Mouse (Mus musculus): Measurements from ENCODE around the gene Sorbs1. TPM values are rescaled to one million over a fixed set of nuclear protein-coding genes. Genes with fewer than 3 reads are reported as not detected.

Gene Sorbs1
- total RNA-seq, 2 experiments from 2014 or later = 131 to 189 TPM

- intact Hi-C loops (cut with DNase I) = no loop called here
Observed at GRCm38 (mm10) chr19:40386916-40387315, 126.7 kb downstream of the Sorbs1 start.

DNA sequence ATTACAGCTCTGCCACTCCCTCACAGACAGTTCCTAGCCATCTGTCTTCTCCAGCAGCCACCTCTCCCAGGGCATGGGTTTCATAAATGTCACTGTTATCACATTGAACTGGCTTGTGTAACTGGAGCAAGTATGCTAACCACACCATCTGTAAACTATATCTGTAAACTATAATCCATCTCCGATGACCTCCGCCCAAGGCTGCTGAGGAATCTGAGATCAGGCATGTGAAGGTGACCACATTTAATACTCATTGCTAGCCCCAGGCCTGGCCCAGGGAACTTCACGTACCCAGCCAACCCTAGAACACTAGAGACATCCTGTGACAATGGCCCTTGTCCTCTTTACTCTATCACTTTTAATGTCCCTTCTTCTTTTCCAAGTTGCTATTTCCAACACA, 128.2 kb downstream of the Sorbs1 start:
- DNase-seq = no peak
- intact Hi-C loops (cut with DNase I) = no loop called here

More at GRCm38 (mm10) chr19:40386916-40387315, 126.7 kb downstream of the Sorbs1 start:
- DNase-seq = no peak

- DNase-seq = no peak
- intact Hi-C loops (cut with DNase I) = loop anchor here (5.0 kb wide), 1 partner anchor 37 kb away; no protein-coding TSS in a partner anchor
Observed at GRCm38 (mm10) chr19:40383931-40384330, 129.6 kb downstream of the Sorbs1 start.

DNA sequence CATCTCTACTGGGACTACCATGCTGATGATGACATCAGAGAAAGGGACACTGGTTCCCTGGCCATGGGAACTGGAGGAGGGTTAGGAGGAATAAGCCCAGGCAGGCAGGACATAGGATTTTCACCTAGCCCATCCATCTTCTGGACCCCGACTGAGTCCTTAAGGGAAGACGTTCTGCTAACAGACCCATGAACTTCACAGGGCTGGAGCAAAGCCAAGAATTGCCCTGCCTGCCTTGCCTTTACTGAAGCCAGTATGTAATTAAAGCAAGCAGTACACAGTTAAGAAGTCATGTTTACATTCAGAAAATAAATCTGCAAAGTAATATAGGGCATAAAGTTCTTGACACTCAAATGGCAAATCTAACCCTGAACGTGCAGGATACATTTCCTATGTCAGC, 132.9 kb downstream of the Sorbs1 start:
- DNase-seq = no peak
- intact Hi-C loops (cut with DNase I) = loop anchor here (5.0 kb wide), 1 partner anchor 33 kb away; no protein-coding TSS in a partner anchor

DNA sequence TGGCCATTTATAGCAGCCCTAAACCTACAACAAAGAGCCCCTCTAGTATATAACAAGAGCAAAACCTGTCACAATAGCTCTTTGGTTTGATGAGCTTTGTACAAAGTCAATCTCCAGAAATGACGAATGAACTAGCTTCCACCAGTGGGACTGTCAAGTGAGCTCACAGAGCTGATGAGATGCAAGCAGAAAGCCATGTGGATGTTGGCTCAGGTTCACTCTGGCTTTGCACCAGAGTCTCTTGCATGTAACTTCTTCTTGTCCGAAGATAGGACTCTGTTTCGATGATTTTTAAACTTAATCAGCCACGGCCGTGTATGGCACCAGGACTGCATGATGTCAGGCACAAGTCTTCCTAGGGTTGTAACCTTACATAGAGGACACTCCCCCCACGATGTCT, 133.6 kb downstream of the Sorbs1 start:
- DNase-seq = no peak
- intact Hi-C loops (cut with DNase I) = loop anchor here (5.0 kb wide), 1 partner anchor 33 kb away; no protein-coding TSS in a partner anchor

DNA sequence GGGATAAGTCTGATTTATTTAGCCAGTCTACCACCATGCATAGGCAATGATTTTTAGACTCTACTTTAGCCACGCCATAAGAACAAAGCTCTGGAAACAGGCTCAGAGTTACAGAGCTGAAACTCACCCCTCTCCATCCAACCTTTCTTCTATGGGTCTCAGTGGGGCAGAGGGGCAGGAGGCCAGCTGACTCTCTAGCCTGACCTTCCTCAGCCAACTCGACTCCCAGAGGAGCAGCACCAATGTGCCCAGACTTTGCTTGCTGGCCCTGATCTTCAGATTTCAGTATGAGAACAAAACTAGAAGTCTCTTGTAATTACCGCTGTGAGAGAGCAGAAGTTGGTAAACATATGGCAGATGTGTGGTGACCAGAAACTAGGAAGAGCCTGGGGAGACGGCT, 134.5 kb downstream of the Sorbs1 start:
- DNase-seq = no peak
- intact Hi-C loops (cut with DNase I) = no loop called here

- intact Hi-C loops (cut with DNase I) = no loop called here
- peak in 1 of 2 experiments; percentile 60 for DNase-seq
Observed at GRCm38 (mm10) chr19:40377632-40378031, 135.9 kb downstream of the Sorbs1 start.

- intact Hi-C loops (cut with DNase I) = no loop called here
- peak in 1 of 2 experiments; percentile 31 for DNase-seq
Observed at GRCm38 (mm10) chr19:40376566-40377281, 136.9 kb downstream of the Sorbs1 start.

DNA sequence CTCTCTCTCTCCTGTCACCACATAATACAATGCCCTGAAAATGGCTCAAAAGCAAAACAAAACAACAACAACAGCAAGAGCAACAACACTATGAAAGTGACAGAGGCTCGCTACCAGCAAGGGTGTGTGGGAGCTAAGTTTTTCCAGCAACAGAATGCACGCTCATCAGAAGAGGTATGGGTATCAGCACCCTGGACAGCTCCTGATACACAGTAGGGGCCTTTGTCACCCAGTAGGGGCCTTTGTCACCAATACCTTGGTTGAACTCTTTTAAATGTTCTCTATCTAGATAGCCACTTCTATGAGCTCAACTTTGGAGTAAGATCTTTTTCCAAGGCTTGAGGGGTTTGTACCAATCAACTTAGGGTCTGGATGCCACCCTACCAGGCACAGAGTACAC, 138.9 kb downstream of the Sorbs1 start:
- DNase-seq = no peak
- intact Hi-C loops (cut with DNase I) = no loop called here

GRCm38 (mm10) chr19:40372679-40373078, 140.9 kb downstream of the Sorbs1 start:
- DNase-seq = no peak
- intact Hi-C loops (cut with DNase I) = no loop called here

GRCm38 (mm10) chr19:40371866-40372265, 141.7 kb downstream of the Sorbs1 start:
- intact Hi-C loops (cut with DNase I) = no loop called here
- no peak for DNase-seq

GRCm38 (mm10) chr19:40369852-40370811, 143.4 kb downstream of the Sorbs1 start:
- intact Hi-C loops (cut with DNase I) = no loop called here
- DNase-seq = peak in 1 of 2 experiments; percentile 42

DNA sequence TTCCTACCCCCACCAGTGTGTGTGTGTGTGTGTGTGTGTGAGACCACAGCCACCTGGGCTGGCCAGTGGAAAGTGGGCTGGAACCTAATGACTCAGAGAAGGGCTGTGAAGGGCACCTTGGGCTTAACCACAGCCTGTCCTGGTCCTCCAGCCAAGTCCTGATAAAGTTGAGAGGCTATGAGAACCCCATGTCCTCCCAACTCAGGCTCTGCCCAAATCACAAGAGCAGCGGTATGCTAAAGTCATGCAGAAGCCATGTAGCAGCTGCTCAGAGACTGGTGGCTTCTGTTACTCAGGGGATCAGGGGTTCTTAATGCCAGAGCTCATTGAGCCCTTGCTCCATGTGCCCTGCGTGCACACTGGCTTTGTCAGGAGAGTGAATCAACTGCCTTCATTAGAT, 145.1 kb downstream of the Sorbs1 start:
- intact Hi-C loops (cut with DNase I) = no loop called here
- DNase-seq = no peak

DNA sequence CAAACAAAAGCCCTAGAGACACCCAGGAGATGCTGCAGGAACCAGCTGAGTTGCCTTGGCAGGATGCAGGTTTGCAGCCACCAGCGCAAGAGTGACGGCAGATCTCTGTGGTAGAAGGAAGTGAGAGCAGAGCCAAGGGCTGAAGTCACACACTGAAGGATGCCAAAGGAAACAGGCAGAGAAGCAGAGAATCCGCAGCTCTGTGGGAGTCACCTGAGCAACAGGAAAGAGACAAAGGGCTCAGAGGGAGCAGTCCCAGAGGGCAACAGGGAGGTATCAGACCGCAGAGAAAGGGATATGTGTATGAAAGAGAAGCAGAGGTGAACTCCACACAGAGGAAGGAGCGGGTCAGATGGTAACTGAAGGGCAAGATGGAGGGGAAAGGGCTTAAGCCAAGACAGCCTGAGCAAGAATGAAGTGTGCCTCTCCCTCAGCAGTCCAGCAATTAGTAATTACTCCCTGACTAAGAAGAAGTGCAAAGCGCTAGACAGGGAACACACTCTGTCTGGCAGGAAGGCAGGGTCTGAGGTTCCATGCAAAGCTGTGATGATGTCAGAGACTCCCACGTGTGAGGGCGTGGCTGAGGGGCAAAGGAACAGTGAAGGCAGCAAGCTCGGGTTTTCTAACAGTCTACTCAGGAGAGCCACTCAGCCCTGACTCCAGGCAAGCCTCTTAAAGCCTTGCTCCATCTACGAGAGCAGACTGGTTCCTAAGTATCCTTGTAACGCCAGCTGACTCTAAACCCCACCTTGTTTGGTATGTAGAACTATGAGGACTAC, 147.2 kb downstream of the Sorbs1 start:
- DNase-seq = peak in 1 of 2 experiments; percentile 24
- intact Hi-C loops (cut with DNase I) = no loop called here

DNA sequence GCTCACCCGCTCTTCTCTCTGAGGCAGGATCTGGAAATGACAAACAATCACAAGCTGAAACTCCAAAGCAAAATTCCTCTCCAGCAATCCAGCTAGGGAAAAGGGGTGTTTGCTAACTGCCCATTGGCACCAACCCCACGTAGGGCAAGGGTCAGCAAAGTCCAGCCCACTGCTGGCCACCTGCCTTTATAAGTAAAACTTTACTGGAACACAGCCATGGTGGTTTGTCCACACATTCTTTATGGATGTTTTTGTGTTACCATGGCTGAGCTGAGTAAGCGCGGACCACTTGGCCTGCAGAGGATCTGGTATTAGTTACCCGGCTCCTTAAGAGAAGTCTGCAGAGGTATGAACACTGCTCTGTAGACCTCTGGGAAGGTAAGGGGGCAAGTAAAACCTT, 148.4 kb downstream of the Sorbs1 start:
- intact Hi-C loops (cut with DNase I) = no loop called here
- no peak for DNase-seq

DNA sequence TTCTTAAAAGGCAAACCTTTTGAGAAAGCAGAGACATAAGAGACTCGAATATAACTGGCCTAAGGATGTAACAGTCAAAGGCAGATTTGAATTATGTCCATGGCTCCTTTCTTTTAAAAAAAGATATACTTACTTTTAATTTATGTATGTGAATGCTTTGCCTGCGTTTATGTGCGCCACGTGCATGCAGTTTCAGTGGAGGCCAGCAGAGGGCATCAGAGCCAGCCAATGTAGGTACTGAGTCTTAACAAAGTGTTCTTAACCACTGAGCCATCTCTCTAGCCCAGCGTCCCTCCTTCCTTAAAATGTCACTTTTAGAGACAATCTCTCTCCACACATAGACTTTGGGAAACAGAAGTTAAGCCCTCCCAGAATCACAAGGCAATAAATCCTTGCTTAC, 150.1 kb downstream of the Sorbs1 start:
- intact Hi-C loops (cut with DNase I) = no loop called here
- DNase-seq = no peak

GRCm38 (mm10) chr19:40362203-40362865, 151.2 kb downstream of the Sorbs1 start:
- no peak for DNase-seq
- intact Hi-C loops (cut with DNase I) = no loop called here

DNA sequence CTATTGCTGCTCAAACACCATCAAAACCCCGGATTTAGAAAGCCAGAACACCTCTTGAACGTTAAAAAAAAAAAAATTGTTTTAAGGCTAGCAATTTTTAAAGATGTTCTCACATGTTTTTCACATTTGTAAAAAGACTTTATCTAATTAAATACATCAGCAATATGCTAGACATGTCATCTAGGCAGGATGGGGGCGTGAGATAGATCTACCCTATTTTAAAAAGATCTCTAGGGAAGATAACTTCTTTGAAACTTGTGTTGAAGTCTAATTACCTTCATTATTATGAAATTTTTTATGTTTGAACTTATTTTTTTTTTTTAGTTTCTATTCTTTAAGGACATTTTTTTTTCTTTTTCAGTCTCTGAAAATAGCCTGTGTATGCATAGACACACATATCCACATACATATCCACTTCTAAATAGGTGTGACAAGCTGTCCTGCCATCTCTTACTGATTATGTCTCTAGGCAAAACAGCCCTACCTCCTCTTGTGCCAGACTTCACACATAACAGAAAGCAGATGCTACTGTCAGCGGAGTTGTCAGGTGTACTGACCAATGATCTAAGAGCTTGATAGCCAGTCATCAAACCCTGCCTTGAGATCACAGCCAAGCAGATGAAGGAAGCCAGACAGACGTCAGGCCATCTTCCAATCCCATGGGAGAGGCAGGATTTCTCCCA, 153.7 kb downstream of the Sorbs1 start:
- DNase-seq = no peak
- intact Hi-C loops (cut with DNase I) = no loop called here

All from gastrocnemius, postnatal 36 days (tissue).